Mouse (Mus musculus): ENCODE measurements around the gene Sfr1. TPM values are rescaled to one million over a fixed set of nuclear protein-coding genes. Genes with fewer than 3 reads are reported as not detected.

The Sfr1 gene
- total and polyA plus RNA-seq, 2 experiments from 2014 or later = 42.7 to 183 TPM

DNA sequence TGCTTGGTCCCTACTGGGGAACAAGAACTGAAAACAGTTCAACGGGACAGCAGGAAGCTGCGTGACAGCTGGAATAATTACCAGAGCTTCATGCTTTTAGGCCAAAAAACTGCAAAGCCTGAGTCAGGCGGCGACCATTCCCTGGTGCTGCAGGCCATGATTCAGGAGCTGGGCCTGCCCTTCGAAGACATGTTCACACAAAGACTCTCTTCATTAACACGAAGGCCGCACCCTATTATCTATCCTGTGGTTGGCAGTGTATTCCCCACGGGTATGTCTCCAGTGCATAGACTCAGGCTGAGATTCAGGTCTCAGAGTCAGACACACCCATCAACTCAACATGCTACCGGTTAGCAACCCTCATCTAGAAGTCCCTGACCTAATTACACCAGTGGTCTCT lies 33.2 kb upstream of the Sfr1 start:
- Histone ChIP-seq H3K27ac (ENCODE audit: low read depth, low read length) (no peak overlapping the region), H3K4me2 (ENCODE audit: low read depth, low read length, poor library complexity, severe bottlenecking) (no peak overlapping the region), H3K9me3 (ENCODE audit: low read length) (no peaks in the 10 kb centered on the region), H3K9ac (replicated peaks; ENCODE audit: low read length, poor library complexity, severe bottlenecking) (no peak overlapping the region), H3K4me1 (ENCODE audit: insufficient read depth, low read length) (no peaks in the 10 kb centered on the region), H3K4me3 (ENCODE audit: low read depth, low read length) (no peak overlapping the region), H3K27me3 (ENCODE audit: insufficient read depth, low read length) (no peaks in the 10 kb centered on the region), H3K36me3 (ENCODE audit: insufficient read depth, low read length) (no peaks in the 10 kb centered on the region)
- WGBS = 82% methylated on average over 9 of the region's 9 CpGs
- no peak for TF ChIP-seq CTCF (IDR thresholded peaks at IDR 0.05)
- ATAC-seq (ENCODE audit: low FRiP score) = no peak
- DNase-seq (ENCODE audit: low spot score) = no peak

DNA sequence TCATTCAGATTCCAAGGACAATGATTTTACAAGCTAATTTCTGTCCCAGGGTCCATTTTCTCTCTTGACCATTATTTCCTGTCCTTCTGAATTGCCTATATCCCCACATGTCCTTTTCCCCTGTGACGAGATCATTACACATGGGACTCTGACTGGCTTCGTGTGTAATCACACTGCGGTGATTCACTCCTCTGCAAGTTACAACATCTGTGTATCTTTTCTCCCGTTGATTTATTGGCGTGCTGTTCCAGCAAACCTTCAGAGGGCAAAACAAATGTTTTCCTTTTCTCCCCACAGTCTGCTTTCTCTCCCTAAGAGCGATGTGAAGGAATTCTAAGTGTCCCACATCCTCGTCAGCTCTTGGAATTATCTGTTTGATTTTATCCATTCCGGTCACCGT lies 31.7 kb upstream of the Sfr1 start:
- H3K4me3 ChIP-seq (ENCODE audit: low read depth, low read length) = no peak overlapping the region
- 80% methylated on average over 9 of the region's 9 CpGs for WGBS
- no peak for TF ChIP-seq CTCF (IDR thresholded peaks at IDR 0.05)
- no peak overlapping the region for H3K4me2 ChIP-seq (ENCODE audit: low read depth, low read length, poor library complexity, severe bottlenecking)
- DNase-seq (ENCODE audit: low spot score) = peak; percentile 6
- H3K9ac ChIP-seq (replicated peaks; ENCODE audit: low read length, poor library complexity, severe bottlenecking) = no peak overlapping the region
- no peaks in the 10 kb centered on the region for H3K4me1 ChIP-seq (ENCODE audit: insufficient read depth, low read length)
- no peaks in the 10 kb centered on the region for H3K36me3 ChIP-seq (ENCODE audit: insufficient read depth, low read length)
- no peak for ATAC-seq (ENCODE audit: low FRiP score)
- no peaks in the 10 kb centered on the region for H3K27me3 ChIP-seq (ENCODE audit: insufficient read depth, low read length)
- H3K9me3 ChIP-seq (ENCODE audit: low read length) = no peaks in the 10 kb centered on the region
- H3K27ac ChIP-seq (ENCODE audit: low read depth, low read length) = no peak overlapping the region

DNA sequence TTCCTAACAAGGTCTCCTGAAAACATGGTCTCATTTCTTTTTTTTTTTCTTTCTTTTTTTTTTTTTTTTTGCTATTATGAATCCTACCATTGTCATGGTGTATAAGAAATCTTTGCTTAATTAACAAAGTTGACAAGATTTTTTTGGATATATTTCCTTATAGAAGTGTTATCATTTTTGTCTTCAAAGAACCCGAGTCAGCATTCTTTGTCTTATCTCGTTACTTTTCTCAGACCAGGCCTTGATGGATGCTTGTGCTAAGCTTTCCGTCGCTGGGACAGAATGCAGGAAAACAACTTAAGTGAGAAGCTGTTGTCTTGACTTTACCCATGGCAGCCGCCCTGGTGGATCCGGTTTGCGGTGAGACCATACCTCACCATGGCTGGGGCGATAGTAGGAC lies 31.0 kb upstream of the Sfr1 start:
- Histone ChIP-seq H3K4me2 (ENCODE audit: low read depth, low read length, poor library complexity, severe bottlenecking) (no peak overlapping the region), H3K4me3 (ENCODE audit: low read depth, low read length) (no peak overlapping the region), H3K9ac (replicated peaks; ENCODE audit: low read length, poor library complexity, severe bottlenecking) (no peak overlapping the region), H3K36me3 (ENCODE audit: insufficient read depth, low read length) (no peaks in the 10 kb centered on the region), H3K27ac (ENCODE audit: low read depth, low read length) (no peak overlapping the region), H3K4me1 (ENCODE audit: insufficient read depth, low read length) (no peaks in the 10 kb centered on the region), H3K9me3 (ENCODE audit: low read length) (no peaks in the 10 kb centered on the region), H3K27me3 (ENCODE audit: insufficient read depth, low read length) (no peaks in the 10 kb centered on the region)
- 81% methylated on average over 8 of the region's 8 CpGs for WGBS
- no peak for ATAC-seq (ENCODE audit: low FRiP score)
- no peak for TF ChIP-seq CTCF (IDR thresholded peaks at IDR 0.05)
- no peak for DNase-seq (ENCODE audit: low spot score)

DNA sequence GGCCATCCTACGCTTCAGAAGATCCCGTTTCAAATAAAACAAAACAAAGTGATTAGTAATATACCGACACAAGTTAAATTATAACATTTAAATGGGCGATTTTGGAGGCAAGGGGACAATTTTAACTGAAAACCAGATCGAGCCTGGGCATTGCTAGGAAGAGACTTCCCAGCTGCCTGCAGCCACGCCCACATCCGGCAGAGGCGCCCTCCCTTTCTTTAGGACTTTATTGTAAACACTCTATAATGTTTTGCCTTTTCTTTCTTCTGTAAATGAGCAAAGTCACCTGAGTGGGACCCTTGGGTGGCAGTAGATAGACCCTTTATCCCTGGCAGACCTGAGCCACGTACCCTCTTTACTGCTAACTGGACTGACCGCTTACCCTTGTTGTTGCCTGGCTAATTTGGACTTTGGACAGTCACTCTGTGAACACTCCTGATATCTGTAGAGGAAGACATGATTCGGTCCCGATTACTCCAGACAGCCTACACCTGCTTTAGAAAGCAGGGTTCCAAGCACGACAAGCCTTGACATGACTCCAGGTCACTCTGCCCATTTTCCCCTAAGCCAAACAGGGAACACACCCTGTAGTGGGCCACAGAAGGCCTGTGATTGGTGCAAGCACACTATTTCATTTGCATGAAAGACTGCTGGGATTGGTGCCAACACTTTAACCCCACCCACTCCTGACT lies 26.3 kb upstream of the Sfr1 start:
- no peak overlapping the region for H3K9ac ChIP-seq (replicated peaks; ENCODE audit: low read length, poor library complexity, severe bottlenecking)
- no peaks in the 10 kb centered on the region for H3K36me3 ChIP-seq (ENCODE audit: insufficient read depth, low read length)
- no peaks in the 10 kb centered on the region for H3K27me3 ChIP-seq (ENCODE audit: insufficient read depth, low read length)
- TF ChIP-seq CTCF (IDR thresholded peaks at IDR 0.05) = no peak
- H3K27ac ChIP-seq (ENCODE audit: low read depth, low read length) = no peak overlapping the region
- no peak for DNase-seq (ENCODE audit: low spot score)
- H3K4me2 ChIP-seq (ENCODE audit: low read depth, low read length, poor library complexity, severe bottlenecking) = no peak overlapping the region
- 78% methylated on average over 13 of the region's 13 CpGs for WGBS
- H3K9me3 ChIP-seq (ENCODE audit: low read length) = no peaks in the 10 kb centered on the region
- no peak for ATAC-seq (ENCODE audit: low FRiP score)
- no peaks in the 10 kb centered on the region for H3K4me1 ChIP-seq (ENCODE audit: insufficient read depth, low read length)
- no peak overlapping the region for H3K4me3 ChIP-seq (ENCODE audit: low read depth, low read length)

DNA sequence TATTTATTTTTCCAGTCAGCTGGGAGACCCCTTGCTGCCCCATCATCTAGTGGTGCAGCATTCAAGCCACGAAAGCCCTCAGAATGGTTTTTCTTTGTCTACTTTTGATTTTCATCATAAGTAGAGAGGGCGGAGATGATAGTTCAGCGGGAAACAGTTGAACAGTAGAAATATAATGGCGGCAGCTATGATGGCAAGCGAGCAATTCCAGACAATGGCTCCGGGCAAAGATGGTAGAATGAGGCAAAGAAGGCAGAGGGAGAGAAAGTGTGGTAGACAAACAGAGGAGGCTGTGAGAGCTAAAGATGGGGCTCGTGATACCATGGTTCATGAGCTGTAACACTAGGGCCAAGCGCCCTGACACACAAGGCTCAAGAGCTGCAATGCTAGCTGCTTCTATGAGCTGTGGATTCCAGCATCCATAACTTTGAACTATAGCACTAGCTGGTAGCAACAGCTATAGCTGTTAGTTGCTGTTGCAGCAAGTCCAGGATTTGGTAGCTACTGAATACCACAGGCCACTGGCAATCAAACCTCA lies 25.6 kb upstream of the Sfr1 start:
- 94% methylated on average over 8 of the region's 8 CpGs for WGBS
- Histone ChIP-seq H3K4me2 (ENCODE audit: low read depth, low read length, poor library complexity, severe bottlenecking) (no peak overlapping the region), H3K36me3 (ENCODE audit: insufficient read depth, low read length) (no peaks in the 10 kb centered on the region), H3K4me1 (ENCODE audit: insufficient read depth, low read length) (no peaks in the 10 kb centered on the region), H3K27me3 (ENCODE audit: insufficient read depth, low read length) (no peaks in the 10 kb centered on the region), H3K9me3 (ENCODE audit: low read length) (no peaks in the 10 kb centered on the region), H3K27ac (ENCODE audit: low read depth, low read length) (no peak overlapping the region), H3K4me3 (ENCODE audit: low read depth, low read length) (no peak overlapping the region), H3K9ac (replicated peaks; ENCODE audit: low read length, poor library complexity, severe bottlenecking) (no peak overlapping the region)
- ATAC-seq (ENCODE audit: low FRiP score) (no peak), DNase-seq (ENCODE audit: low spot score) (no peak)
- TF ChIP-seq CTCF (IDR thresholded peaks at IDR 0.05) = no peak

DNA sequence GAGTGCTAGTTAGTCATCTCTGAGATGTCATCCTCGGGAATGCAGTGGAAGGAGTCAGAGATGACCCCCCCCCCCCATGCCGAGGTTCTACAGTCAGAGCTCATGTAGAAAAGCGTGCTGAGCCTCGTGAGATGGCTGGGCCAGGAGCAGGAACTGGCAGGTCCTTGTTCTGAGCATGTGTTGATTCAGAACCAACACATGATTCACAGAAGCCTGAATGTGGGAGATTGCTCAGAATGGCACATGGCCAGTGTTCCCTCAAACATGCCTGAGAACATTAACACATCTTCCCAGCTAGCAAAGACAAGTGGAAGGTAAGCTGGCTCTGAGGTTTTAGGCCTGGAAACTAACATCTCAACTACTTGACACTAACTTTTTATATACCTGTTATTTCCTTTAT lies 21.1 kb upstream of the Sfr1 start:
- ATAC-seq (ENCODE audit: low FRiP score) (no peak), DNase-seq (ENCODE audit: low spot score) (no peak)
- Histone ChIP-seq H3K27me3 (ENCODE audit: insufficient read depth, low read length) (no peaks in the 10 kb centered on the region), H3K4me2 (ENCODE audit: low read depth, low read length, poor library complexity, severe bottlenecking) (no peak overlapping the region), H3K4me1 (ENCODE audit: insufficient read depth, low read length) (no peaks in the 10 kb centered on the region), H3K36me3 (ENCODE audit: insufficient read depth, low read length) (no peaks in the 10 kb centered on the region), H3K4me3 (ENCODE audit: low read depth, low read length) (no peak overlapping the region), H3K27ac (ENCODE audit: low read depth, low read length) (no peak overlapping the region), H3K9me3 (ENCODE audit: low read length) (no peaks in the 10 kb centered on the region), H3K9ac (replicated peaks; ENCODE audit: low read length, poor library complexity, severe bottlenecking) (no peak overlapping the region)
- no peak for TF ChIP-seq CTCF (IDR thresholded peaks at IDR 0.05)
- 83% methylated on average over 4 of the region's 4 CpGs for WGBS
